Mouse (Mus musculus) C2C12 (cell line): ENCODE measurements at regions not wholly inside any gene's neighbourhood (a gene's known extent, or its start where the extent isn't known, plus 50 kb on each side); places are given as distances from the start of the nearest gene placed in this dataset.

Experiments
- CEBPB ChIP-seq: IDR thresholded peaks from one replicate; pipeline ENCODE4 v1.6.1; 2011; ENCODE audit warnings: low read depth, mild to moderate bottlenecking, control low read depth, moderate library complexity
- CTCF ChIP-seq: IDR thresholded peaks from one replicate; pipeline ENCODE4 v1.5.1; 2011; ENCODE audit not compliant: control insufficient read depth, insufficient read depth, insufficient read length
- MAX ChIP-seq: IDR thresholded peaks from one replicate; pipeline ENCODE4 v1.6.1; 2011; ENCODE audit warnings: mild to moderate bottlenecking, control low read depth
- MYOD1 ChIP-seq: IDR thresholded peaks from one replicate; pipeline ENCODE4 v1.6.1; 2011; ENCODE audit warnings: low read depth; ENCODE audit not compliant: control insufficient read depth, insufficient read length
- MYOG ChIP-seq: IDR thresholded peaks from one replicate; pipeline ENCODE4 v1.6.1; 2011; ENCODE audit not compliant: control insufficient read depth, insufficient read length; ENCODE audit errors: extremely low read depth
- USF1 ChIP-seq: IDR thresholded peaks from one replicate; pipeline ENCODE4 v1.6.1; 2011; ENCODE audit warnings: low read depth, mild to moderate bottlenecking, control low read depth, moderate library complexity

- TF ChIP-seq CEBPB (no peak), CTCF (no peak), MYOD1 (no peak), MAX (no peak), MYOG (no peak), USF1 (no peak)
Measured at GRCm38 (mm10) chr9:32039999-32040398, 75.9 kb upstream of the Arhgap32 start.
